Mouse (Mus musculus) embryonic fibroblast, embryonic 13.5 days (primary cell): ENCODE data around the gene Fem1a.

ENCODE experiments used
- CTCF ChIP-seq: IDR thresholded peaks from 2 replicates; pipeline ENCODE4 v1.5.1; 2011; ENCODE audit warnings: mild to moderate bottlenecking, control low read depth, low read length, moderate library complexity, borderline replicate concordance; ENCODE audit not compliant: insufficient read depth
- POLR2A ChIP-seq: IDR thresholded peaks from 2 replicates; pipeline ENCODE4 v1.6.1; 2011; ENCODE audit warnings: low read depth, mild to moderate bottlenecking, control low read depth, low read length, moderate library complexity

DNA sequence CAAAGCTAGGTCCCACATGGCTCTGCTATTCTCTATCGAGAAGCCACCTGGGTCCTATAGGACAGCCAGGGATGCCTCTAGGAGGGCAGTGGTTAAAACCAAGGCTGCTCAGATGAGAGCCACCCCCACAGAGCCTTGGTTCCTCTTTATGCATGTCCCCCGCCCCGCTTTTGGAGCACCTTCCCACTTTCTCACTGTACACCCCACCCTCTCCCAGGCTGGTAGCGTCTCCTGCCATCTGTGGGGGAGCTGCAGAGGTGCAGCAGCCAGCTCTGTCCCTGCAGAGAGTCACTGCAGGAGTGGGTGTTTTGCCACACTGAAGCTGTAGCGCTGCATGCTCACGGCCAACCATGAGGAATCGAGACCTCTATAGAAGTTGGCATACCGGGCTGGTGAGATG, 26.7 kb downstream of the Fem1a start:
- TF ChIP-seq CTCF: no peak
- TF ChIP-seq POLR2A: no peak
